16 mouse cellular contexts compared by ENCODE assay signal in genomic region chr17:86060911-86061310, GRCm38 (mm10).
"Had no signal": no experiment of that assay in that cellular context is flagged by ENCODE, and none has a peak within 500 bp of the region (broad histone marks: within the 10 kb centered on the region; RNA-seq: fewer than 3 reads in every experiment).

No protein-coding gene starts in this region.

- H3K4me3 ChIP-seq: midbrain, embryonic 10.5 days; midbrain, embryonic 12.5 days; neural tube, embryonic 12.5 days; stomach, embryonic 15.5 days had no signal

- H3K9me3 ChIP-seq: midbrain, embryonic 10.5 days; midbrain, embryonic 12.5 days; neural tube, embryonic 12.5 days; stomach, embryonic 15.5 days had no signal

- H3K4me2 ChIP-seq: lung, embryonic 14.5 days; midbrain, embryonic 12.5 days; neural tube, embryonic 12.5 days; stomach, embryonic 15.5 days had no signal

- DNase-seq: lung, adult 18-20 months; lung, embryonic 14.5 days; lung, postnatal 10 days; lung, postnatal 4 days; midbrain, embryonic 14.5 days; right cerebral cortex, postnatal 25 days; right cerebral cortex, postnatal 4 days; spleen, adult 18-20 months; thymus, adult 2 months; thymus, postnatal 25 days; thymus, postnatal 4 days had no signal

- H3K4me1 ChIP-seq: midbrain, embryonic 10.5 days; midbrain, embryonic 12.5 days; neural tube, embryonic 12.5 days; stomach, embryonic 15.5 days had no signal

- H3K9ac ChIP-seq: lung, embryonic 14.5 days; midbrain, embryonic 12.5 days; neural tube, embryonic 12.5 days; stomach, embryonic 15.5 days had no signal

- H3K27me3 ChIP-seq: midbrain, embryonic 12.5 days; neural tube, embryonic 12.5 days; stomach, embryonic 15.5 days had no signal

- H3K36me3 ChIP-seq: midbrain, embryonic 12.5 days; neural tube, embryonic 12.5 days; stomach, embryonic 15.5 days had no signal

- H3K27ac ChIP-seq: midbrain, embryonic 10.5 days; midbrain, embryonic 12.5 days; neural tube, embryonic 12.5 days; stomach, embryonic 15.5 days; stomach, postnatal 0 days had no signal
